Mouse (Mus musculus) v-Abl transformed pro-B cells (cell line): ENCODE data around the gene Gm13101.
"Not testable (repeated sequence)": the region's sequence is repeated elsewhere in the genome, so short reads cannot be mapped to it uniquely, and the experiment has no call there.

Experiments used
- in situ Hi-C, 2 experiments: fragments of 400-800 bp; cut with MboI; formaldehyde crosslinking; loops; one replicate each; pipeline ENCODE4 v1.15.1; 2025; ENCODE audit not compliant: unreplicated experiment in 2 of 2

The Gm13101 gene

DNA sequence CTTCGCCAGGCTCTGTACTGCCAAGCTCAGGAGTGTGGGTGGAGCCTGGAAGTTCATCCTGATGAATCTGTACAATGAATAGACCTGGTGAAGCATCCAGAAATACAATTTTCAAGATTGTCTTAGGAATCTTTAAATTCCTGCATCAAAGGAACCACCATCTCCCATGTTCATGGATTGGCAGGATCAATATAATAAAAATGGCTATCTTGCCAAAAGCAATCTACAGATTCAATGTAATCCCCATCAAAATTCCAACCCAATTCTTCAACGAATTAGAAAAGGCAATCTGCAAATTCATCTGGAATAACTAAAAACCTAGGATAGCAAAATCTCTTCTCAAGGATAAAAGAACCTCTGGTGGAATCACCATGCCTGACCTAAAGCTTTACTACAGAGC lies at the start of gene Gm13101:
Gene Gm13101 (minus strand): TSS at position 101 of the 400 bp plus-strand sequence.
- in situ Hi-C loops = not testable (repeated sequence)

GRCm38 (mm10) chr4:143994269-143994668 lies 27.5 kb upstream of the Gm13101 start, which contains the start of gene Pramef17:
Pramef17 (minus strand) TSS chr4:143994369.
- in situ Hi-C loops = not testable (repeated sequence)

- in situ Hi-C loops = not testable (repeated sequence)
These were observed 21.4 kb upstream of the Gm13101 start for GRCm38 (mm10) chr4:143988126-143988525.

DNA sequence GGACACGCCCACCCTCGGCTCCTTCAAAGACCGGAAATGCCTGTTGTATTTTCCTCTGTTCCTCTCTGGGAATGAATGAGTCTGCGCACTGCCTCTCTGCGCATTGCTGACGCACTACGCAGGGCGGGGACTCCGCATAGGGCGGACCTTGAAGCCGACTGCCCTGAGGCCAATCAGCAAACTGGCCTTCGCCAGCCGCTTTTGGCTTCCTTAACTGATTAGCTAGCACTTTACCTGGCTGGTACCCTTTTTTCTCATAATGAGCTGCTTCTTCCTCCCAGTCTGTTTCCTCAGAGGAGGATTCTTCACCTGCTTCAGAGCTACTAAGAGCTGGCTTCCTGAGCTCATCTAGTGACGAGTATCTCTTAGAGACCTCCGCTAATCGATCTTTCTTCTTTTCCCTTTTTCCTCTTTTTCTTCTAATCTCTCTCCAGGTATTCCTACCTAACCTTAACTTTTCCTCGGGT lies 20.8 kb upstream of the Gm13101 start:
- in situ Hi-C loops = not testable (repeated sequence)

GRCm38 (mm10) chr4:143985733-143986132 lies 19.0 kb upstream of the Gm13101 start:
- in situ Hi-C loops = not testable (repeated sequence)

- in situ Hi-C loops = not testable (repeated sequence)
These were observed 18.4 kb upstream of the Gm13101 start for GRCm38 (mm10) chr4:143985165-143985564.

DNA sequence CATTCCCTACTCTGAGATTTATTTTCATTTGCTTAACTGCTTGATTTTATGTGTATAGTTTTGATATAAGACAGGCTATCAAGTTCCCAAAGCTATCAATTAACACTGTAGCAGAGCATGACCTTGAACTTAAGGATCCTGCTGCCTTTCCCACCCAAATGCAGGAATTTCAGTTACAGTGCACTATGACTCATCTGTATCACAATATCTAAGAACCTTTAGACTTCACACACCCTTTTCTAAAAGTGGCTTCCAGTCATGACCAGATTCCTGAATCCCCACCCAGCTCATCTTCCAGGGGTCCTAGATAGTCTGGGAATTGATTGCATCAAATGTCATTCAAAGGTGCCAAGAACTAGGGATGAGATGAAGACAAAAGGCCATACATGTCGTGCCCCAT lies 16.7 kb upstream of the Gm13101 start:
- in situ Hi-C loops = not testable (repeated sequence)

GRCm38 (mm10) chr4:143950916-143951315 lies 15.8 kb downstream of the Gm13101 start, which contains the start of gene Pramef25:
Pramef25 (minus strand) TSS chr4:143951016.
- in situ Hi-C loops = not testable (repeated sequence)
